Mouse (Mus musculus) MEL (cell line): ENCODE measurements at regions not wholly inside any gene's neighbourhood (a gene's known extent, or its start where the extent isn't known, plus 50 kb on each side); places are given as distances from the start of the nearest gene placed in this dataset.
"Not testable (repeated sequence)": the region's sequence is repeated elsewhere in the genome, so short reads cannot be mapped to it uniquely, and the experiment has no call there.

Source experiments
- DNase-seq: peaks from one replicate; pipeline ENCODE4 v3.0.0; 2011; ENCODE audit warnings: low read depth, low spot score
- H3K27ac ChIP-seq: 2 replicates; pipeline ENCODE4 v1.5.1; 2012; ENCODE audit warnings: low read depth, mild to moderate bottlenecking, control low read depth, low read length, moderate library complexity; ENCODE audit not compliant: control insufficient read depth
- H3K27me3 ChIP-seq, 2 experiments: fragments of 150-350 bp in 1 of 2; sonication (generic) in 1 of 2; 2 replicates each; pipeline ENCODE4 v1.6.1; 2012; ENCODE audit warnings: low read length in 2 of 2, mild to moderate bottlenecking in 2 of 2, improper control_type of control experiment in 1 of 2, moderate library complexity in 1 of 2; ENCODE audit not compliant: insufficient read depth in 2 of 2, control insufficient read depth in 1 of 2
- H3K36me3 ChIP-seq, 2 experiments: 2 replicates each; pipeline ENCODE4 v1.6.1; 2012 to 2014; ENCODE audit warnings: low read length in 2 of 2, improper control_type of control experiment in 1 of 2, inconsistent platforms in 1 of 2, mild to moderate bottlenecking in 1 of 2; ENCODE audit not compliant: insufficient read depth in 2 of 2, control insufficient read depth in 1 of 2
- H3K4me1 ChIP-seq, 2 experiments: fragments of 150-350 bp in 1 of 2; sonication (generic) in 1 of 2; 2 replicates each; pipeline ENCODE4 v1.6.1; 2012; ENCODE audit warnings: low read length in 2 of 2, improper control_type of control experiment in 1 of 2, mild to moderate bottlenecking in 1 of 2; ENCODE audit not compliant: insufficient read depth in 2 of 2, control insufficient read depth in 1 of 2
- H3K4me3 ChIP-seq, 2 experiments: fragments of 150-350 bp in 1 of 2; sonication (generic) in 1 of 2; 2 replicates each; pipeline ENCODE4 v1.5.1; 2012; ENCODE audit warnings: low read depth in 2 of 2, low read length in 2 of 2, mild to moderate bottlenecking in 2 of 2, moderate library complexity in 2 of 2, control low read depth in 1 of 2, improper control_type of control experiment in 1 of 2; ENCODE audit not compliant: control insufficient read depth in 1 of 2, insufficient read depth in 1 of 2
- H3K79me2 ChIP-seq: 2 replicates; pipeline ENCODE4 v1.6.1; 2012; ENCODE audit warnings: mild to moderate bottlenecking, low read length, moderate library complexity; ENCODE audit not compliant: control insufficient read depth, poor library complexity, insufficient read depth
- H3K9ac ChIP-seq: 2 replicates; pipeline ENCODE4 v1.6.1; 2012; ENCODE audit warnings: low read depth, mild to moderate bottlenecking, control low read depth, low read length, moderate library complexity; ENCODE audit not compliant: control insufficient read depth, poor library complexity, severe bottlenecking
- H3K9me3 ChIP-seq: fragments of 150-350 bp; sonication (generic); replicated peaks from 2 replicates; pipeline ENCODE4 v1.6.1; 2012; ENCODE audit warnings: mild to moderate bottlenecking, low read length, improper control_type of control experiment, moderate library complexity; ENCODE audit not compliant: insufficient read depth

DNA sequence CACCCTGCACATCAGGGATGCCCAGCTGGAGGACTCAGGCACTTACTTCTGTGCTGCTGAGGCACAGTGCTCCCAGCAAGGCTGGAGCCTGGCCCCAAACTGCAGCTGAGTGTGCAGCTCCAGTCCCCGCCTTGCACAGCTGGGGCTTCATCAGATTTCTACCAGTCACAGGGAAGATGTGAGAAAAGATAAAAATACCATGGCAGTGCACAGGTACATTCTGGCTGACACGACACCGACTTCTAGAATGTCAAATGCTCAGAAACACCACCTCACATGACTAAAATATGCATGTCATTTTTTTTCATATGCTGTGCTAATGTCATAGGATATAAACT, 495.7 kb upstream of the Olfr1507 start:
- not testable (repeated sequence) for H3K27me3 ChIP-seq, H3K9ac ChIP-seq, H3K4me3 ChIP-seq, H3K4me1 ChIP-seq, H3K79me2 ChIP-seq, H3K27ac ChIP-seq, H3K36me3 ChIP-seq, H3K9me3 ChIP-seq, DNase-seq

GRCm38 (mm10) chr14:52990569-52991327, 495.2 kb upstream of the Olfr1507 start:
- not testable (repeated sequence) for H3K79me2 ChIP-seq, H3K27ac ChIP-seq, H3K9ac ChIP-seq, DNase-seq, H3K36me3 ChIP-seq, H3K4me1 ChIP-seq, H3K9me3 ChIP-seq, H3K27me3 ChIP-seq, H3K4me3 ChIP-seq

DNA sequence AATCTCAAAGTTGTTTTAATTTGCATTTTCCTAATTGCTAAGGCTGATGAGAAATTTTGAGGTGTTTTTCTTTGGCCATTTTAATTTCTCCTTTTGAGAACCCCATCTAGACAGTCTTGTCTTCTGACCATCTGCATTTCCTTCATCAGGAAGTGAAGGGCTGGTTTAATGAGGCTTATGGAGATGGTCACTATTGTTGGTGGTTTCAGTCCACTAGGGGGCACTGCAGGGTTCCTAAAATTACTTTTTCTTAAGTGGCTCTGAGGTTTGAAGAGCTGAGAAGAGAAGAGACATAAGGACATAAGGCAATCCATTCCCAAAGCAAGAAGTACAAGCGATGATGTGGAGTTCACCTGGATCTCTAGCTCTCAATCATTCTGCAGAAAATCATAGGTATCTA, 494.4 kb upstream of the Olfr1507 start:
- H3K4me1 ChIP-seq, H3K79me2 ChIP-seq, H3K27me3 ChIP-seq, H3K9me3 ChIP-seq, H3K4me3 ChIP-seq, H3K36me3 ChIP-seq, H3K27ac ChIP-seq, H3K9ac ChIP-seq, DNase-seq: not testable (repeated sequence)

GRCm38 (mm10) chr14:52988563-52988962, 493.0 kb upstream of the Olfr1507 start:
- not testable (repeated sequence) for H3K4me3 ChIP-seq, DNase-seq, H3K36me3 ChIP-seq, H3K27me3 ChIP-seq, H3K9ac ChIP-seq, H3K9me3 ChIP-seq, H3K79me2 ChIP-seq, H3K27ac ChIP-seq, H3K4me1 ChIP-seq

DNA sequence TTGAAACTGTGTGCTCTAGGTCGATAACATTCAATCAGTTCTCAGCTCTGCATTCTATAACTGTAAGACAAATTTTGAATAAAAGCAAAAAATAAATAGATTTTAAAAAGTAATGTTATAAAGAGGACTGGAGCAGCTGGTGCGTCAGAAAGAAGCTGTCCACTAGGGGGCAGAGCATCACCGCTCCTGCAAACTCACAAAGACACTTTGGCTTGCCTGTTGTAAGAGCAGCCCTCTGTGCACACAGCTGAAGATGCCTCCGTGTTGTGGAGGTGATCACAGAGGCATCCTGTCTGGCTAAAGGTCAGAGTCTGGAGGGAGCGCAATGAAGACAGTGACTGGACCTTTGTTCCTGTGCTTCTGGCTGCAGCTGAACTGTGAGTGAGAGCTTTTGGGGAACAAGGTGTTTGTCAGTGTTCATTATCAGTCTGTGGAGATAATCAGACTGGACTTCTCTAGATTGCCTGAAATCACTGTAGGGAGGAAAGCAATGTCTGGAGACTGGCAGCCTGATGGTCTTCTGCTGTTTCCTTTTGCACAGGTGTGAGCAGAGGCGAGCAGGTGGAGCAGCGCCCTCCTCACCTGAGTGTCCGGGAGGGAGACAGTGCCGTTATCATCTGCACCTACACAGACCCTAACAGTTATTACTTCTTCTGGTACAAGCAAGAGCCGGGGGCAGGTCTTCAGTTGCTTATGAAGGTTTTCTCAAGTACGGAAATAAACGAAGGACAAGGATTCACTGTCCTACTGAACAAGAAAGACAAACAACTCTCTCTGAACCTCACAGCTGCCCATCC, 476.9 kb upstream of the Olfr1507 start:
- DNase-seq, H3K4me1 ChIP-seq, H3K9me3 ChIP-seq, H3K79me2 ChIP-seq, H3K27ac ChIP-seq, H3K9ac ChIP-seq, H3K27me3 ChIP-seq, H3K4me3 ChIP-seq, H3K36me3 ChIP-seq: not testable (repeated sequence)

DNA sequence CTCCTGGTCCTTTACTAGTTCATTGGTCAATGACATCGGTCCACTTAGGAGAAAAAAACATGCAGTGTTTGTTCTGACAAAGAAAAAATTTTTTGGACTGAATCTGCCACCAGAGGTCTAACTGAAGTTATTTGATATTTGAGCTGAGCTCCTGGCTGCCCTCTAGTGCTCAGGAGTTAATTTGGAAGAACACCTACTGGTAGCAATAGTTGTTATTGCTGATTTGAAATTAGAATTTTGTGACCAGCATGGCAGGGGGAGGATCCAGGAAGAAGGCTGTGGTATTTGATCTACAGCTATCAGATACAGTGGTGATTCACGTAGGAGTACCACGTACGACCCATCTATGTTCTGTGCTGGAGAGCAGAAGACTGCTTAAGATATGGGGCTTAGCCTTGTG, 466.6 kb upstream of the Olfr1507 start:
- not testable (repeated sequence) for H3K4me3 ChIP-seq, H3K79me2 ChIP-seq, DNase-seq, H3K9me3 ChIP-seq, H3K27ac ChIP-seq, H3K27me3 ChIP-seq, H3K4me1 ChIP-seq, H3K9ac ChIP-seq, H3K36me3 ChIP-seq

- H3K79me2 ChIP-seq, H3K9ac ChIP-seq, H3K27ac ChIP-seq, H3K4me1 ChIP-seq, H3K4me3 ChIP-seq, DNase-seq, H3K36me3 ChIP-seq, H3K9me3 ChIP-seq, H3K27me3 ChIP-seq: not testable (repeated sequence)
Observed at GRCm38 (mm10) chr14:52956515-52956914, 461.0 kb upstream of the Olfr1507 start.
